Mouse (Mus musculus) neutrophil, adult 65 days (primary cell): ENCODE data around the gene Gm14399. TPM values are rescaled to one million over a fixed set of nuclear protein-coding genes. Genes with fewer than 3 reads are reported as not detected.

Experiments used
- total RNA-seq: library from RNA; stranded (reverse); gene quantifications from 2 replicates; pipeline ENCODE4 v1.2.4, GENCODE M21; 2023

Gene Gm14399
- 0.82 and 1.1 TPM in 2 replicates for total RNA-seq

DNA sequence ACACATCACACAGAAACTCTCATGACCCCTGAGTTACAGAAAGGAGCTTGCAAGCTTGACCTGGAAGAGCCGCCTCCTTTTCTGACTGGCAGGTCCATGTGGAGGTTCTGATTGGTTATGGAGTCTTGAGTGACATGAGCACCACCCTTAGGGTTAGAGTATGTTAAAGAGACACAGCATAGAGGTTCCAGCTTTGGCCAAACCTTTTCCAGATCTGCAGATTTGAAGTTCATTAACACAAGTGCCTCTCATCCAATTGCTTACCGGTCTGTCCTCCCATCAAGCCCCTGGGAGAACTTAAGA is at the start of gene Gm14399:
Gm14399 (minus strand) TSS at position 20 of the 303 bp plus-strand sequence.

DNA sequence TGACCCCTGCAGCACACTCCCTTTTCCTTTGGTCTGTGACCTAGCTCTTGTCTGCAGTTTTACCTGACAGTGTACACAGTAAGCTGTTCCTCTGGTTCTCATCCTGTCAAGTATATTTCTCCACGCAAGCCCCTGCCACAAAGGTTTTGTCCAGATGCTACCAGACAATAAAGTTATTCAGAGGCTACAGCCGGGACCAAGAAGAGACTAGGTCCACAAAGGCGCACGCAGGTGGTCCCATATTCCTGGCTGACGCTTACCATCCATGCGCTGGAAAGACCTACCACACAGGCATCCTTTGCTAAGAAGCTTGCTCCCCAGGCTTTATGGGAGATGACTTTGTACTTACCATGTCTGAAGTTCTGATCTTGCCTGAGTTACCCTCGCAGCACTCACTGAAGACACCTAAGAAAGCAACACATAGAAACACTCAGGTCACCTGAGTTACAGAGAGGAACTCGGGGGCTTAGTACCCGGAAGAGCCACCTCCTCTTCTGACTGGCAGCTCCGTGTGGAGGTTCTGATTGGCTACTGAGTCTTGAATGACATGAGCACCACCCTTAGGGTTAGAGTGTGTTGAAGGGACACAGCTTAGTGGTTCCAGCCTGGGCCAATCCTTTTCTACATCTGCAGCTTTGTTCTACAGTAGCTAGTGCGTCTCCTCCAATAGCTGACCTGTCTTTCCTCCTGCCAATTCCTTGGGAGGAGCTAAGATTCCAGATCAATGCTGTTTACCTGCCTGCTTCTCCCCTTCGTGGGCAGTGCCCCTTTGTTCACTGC is 33.8 kb upstream of the Gm14399 start, which contains the start of gene Gm14443:
Gm14443 (minus strand) TSS at position 471 of the 780 bp plus-strand sequence.

Other genes starting within 250 kb of the Gm14399 start
- gene Gm14444, start 131.8 kb downstream of the Gm14399 start, total RNA-seq = 0.45 TPM in 1 of 2 replicates, not detected in the other
- gene Gm14393, start 74.2 kb downstream of the Gm14399 start, total RNA-seq = not detected in 2 replicates
- gene Gm14443, start 33.9 kb upstream of the Gm14399 start, total RNA-seq = not detected in 2 replicates
- 2.9 and 3.3 TPM in 2 replicates for gene Gm14391, start 64.9 kb upstream of the Gm14399 start, total RNA-seq
- gene Gm14440, start 133.1 kb upstream of the Gm14399 start, total RNA-seq = 0.84 TPM in 1 of 2 replicates, not detected in the other
- 2.0 and 2.3 TPM in 2 replicates for gene Gm4631, start 196.2 kb upstream of the Gm14399 start, total RNA-seq
- 0.32 and 0.60 TPM in 2 replicates for gene Zfp968, start 230.4 kb upstream of the Gm14399 start, total RNA-seq